Mouse (Mus musculus) midbrain, embryonic 14.5 days (tissue): ENCODE measurements around the gene Ntrk2. TPM values are rescaled to one million over a fixed set of nuclear protein-coding genes. Genes with fewer than 3 reads are reported as not detected.

ENCODE experiments used
- ATAC-seq: fragments of 200-750 bp; cut with Nextera tagmentation; 2 replicates; pipeline ENCODE4 v1.8.0; 2017; ENCODE audit warnings: moderate number of reproducible peaks, moderate library complexity; ENCODE audit not compliant: low FRiP score, low TSS enrichment
- DNase-seq: peaks from one replicate; pipeline ENCODE4 v3.0.0-alpha.2; 2015
- H3K27ac ChIP-seq: fragments of 300-500 bp; sonication (generic); replicated peaks from 2 replicates; pipeline ENCODE4 v1.5.1; 2014; ENCODE audit warnings: mild to moderate bottlenecking, low read depth, low read length, moderate library complexity
- H3K27me3 ChIP-seq: fragments of 300-500 bp; sonication (generic); 2 replicates; pipeline ENCODE4 v1.6.1; 2014; ENCODE audit warnings: low read length, control low read depth, mixed read lengths; ENCODE audit not compliant: control insufficient read depth, insufficient read depth
- H3K36me3 ChIP-seq: fragments of 300-500 bp; sonication (generic); 2 replicates; pipeline ENCODE4 v1.6.1; 2014; ENCODE audit warnings: low read length, control low read depth; ENCODE audit not compliant: control insufficient read depth, insufficient read depth
- H3K4me1 ChIP-seq: fragments of 300-500 bp; sonication (generic); 2 replicates; pipeline ENCODE4 v1.6.1; 2014; ENCODE audit warnings: mild to moderate bottlenecking, antibody characterized with exemption, low read length, control low read depth; ENCODE audit not compliant: control insufficient read depth, insufficient read depth
- H3K4me2 ChIP-seq: fragments of 300-500 bp; sonication (generic); 2 replicates; pipeline ENCODE4 v1.6.1; 2014; ENCODE audit warnings: mild to moderate bottlenecking, low read length, moderate library complexity
- H3K4me3 ChIP-seq: fragments of 300-500 bp; sonication (generic); replicated peaks from 2 replicates; pipeline ENCODE4 v1.5.1; 2014; ENCODE audit warnings: low read depth, low read length
- H3K9ac ChIP-seq: fragments of 300-500 bp; sonication (generic); replicated peaks from 2 replicates; pipeline ENCODE4 v1.6.1; 2014; ENCODE audit warnings: mild to moderate bottlenecking, low read length, moderate library complexity
- H3K9me3 ChIP-seq: fragments of 300-500 bp; sonication (generic); 2 replicates; pipeline ENCODE4 v1.6.1; 2016; ENCODE audit warnings: low read length, control low read depth, mixed read lengths; ENCODE audit not compliant: control insufficient read depth
- WGBS: fragments of 180-500 bp; shearing (Covaris S2); extraction: QIAGEN DNeasy Blood & Tissue Kit; methylation state at CpG from one replicate; pipeline ENCODE4 v1.1.7; 2014; 5-methylcytosine and 5-hydroxymethylcytosine counted together
- polyA plus RNA-seq: library from polyadenylated mRNA; unstranded; fragments of >200 nt; fragmentation: Nextera tagmentation; extraction: Ambion mirVana; gene quantifications from 2 replicates; pipeline ENCODE4 v1.2.1, GENCODE M21; 2014

The Ntrk2 gene
- polyA plus RNA-seq: 96.7 and 100 TPM in 2 replicates

DNA sequence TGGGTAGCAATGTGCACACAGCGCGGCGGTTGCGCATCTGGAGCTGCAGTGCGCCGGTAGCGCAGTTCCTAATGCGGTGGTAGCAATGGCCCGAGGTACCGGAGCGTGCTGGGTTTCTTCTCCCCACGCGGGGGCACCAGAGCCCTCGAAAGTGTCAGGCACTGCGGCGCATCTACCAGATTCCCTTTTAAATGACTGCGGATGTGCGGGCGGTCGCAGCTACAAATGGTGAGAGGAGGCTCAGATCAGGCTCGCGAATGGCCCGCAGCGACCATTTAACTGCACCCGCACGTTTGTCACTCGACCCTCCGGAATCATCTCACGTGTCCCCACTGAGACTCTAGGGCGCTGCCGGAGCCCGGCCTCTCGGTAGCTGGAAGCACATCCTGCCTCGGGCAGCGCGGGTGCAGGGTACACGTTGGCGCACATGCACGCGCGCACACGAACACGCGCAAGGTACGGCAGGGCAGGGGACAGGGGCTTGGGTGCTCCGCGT, at the start of gene Ntrk2:
Gene Ntrk2 (plus strand): TSS at position 173 of the 496 bp plus-strand sequence.
- H3K27ac ChIP-seq: peak within 1 kb of the TSS; percentile 97
- under 1% methylated on average over 47 of the region's 47 CpGs for WGBS
- ATAC-seq: peak; percentile 76

DNA sequence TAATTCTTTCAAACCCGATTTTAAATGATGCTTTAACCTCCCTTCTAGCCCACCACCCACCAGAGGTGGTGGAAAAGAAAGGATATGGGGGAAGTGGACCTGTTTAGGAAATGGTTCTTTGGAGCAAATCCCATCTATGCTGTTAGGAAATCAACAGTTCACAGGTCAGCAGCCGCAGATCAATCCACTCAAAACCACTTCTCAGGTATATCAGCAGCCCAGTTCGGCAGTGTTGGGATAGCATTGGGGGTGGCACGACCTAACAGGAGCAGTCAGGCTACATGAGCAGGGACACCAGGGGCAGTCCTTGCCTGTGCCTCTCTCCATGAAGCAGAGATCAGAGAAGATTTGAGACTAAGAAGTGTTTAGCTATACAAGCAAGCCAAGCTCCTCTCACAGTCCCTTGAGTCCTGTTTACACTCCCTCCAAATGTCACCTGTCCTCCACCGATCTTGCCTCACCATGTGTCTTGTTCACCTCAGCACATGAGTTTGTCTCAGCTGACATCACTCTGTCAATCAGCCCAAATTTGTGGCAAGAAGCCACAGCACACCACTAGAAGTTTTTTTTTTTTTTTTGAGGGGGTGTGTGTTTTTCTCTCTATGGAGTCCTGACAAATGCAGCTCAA, 45.3 kb upstream of the Ntrk2 start:
- WGBS: 85% methylated on average over 5 of the region's 5 CpGs
- H3K4me2 ChIP-seq: no peak overlapping the region
- no peak overlapping the region for H3K9ac ChIP-seq
- no peaks in the 10 kb centered on the region for H3K36me3 ChIP-seq
- DNase-seq (no peak), ATAC-seq (no peak)
- H3K9me3 ChIP-seq: no peaks in the 10 kb centered on the region
- H3K27ac ChIP-seq: no peak overlapping the region
- H3K4me3 ChIP-seq: no peak overlapping the region
- H3K27me3 ChIP-seq: no peaks in the 10 kb centered on the region
- H3K4me1 ChIP-seq: no peaks in the 10 kb centered on the region

More for the DNA sequence above, at the start of gene Ntrk2:
- DNase-seq: peak; percentile 98
- H3K9ac ChIP-seq: peak within 1 kb of the TSS; percentile 92
- no peaks in the 10 kb centered on the region; the same call in 1 of the 2 replicates for H3K9me3 ChIP-seq
- no peaks in the 10 kb centered on the region for H3K36me3 ChIP-seq
- peaks cover 20% of the 10 kb centered on the region for H3K4me1 ChIP-seq
- H3K4me3 ChIP-seq: peak within 1 kb of the TSS; percentile 77
- peak within 1 kb of the TSS; percentile 77 for H3K4me2 ChIP-seq
- no peaks in the 10 kb centered on the region for H3K27me3 ChIP-seq

DNA sequence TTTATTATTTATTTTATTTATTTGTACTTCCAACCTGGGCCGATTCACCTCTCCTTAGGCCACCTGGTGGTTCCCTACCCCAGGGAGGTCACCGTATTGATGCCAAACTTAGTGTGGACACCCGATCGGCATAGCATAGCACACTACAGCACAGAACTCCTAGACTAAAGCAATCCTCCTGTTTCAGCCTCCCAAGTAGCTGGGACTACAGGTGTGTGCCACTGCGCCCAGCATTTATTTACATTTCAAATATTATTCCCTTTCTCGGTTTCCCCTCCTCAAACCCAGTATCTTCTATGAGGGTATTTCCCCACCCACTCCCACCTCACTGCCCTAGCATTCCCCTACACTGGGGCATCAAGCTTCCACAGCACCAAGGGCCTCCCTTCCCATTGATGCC, 38.1 kb upstream of the Ntrk2 start:
- no peaks in the 10 kb centered on the region for H3K36me3 ChIP-seq
- 95% methylated on average over 6 of the region's 6 CpGs for WGBS
- DNase-seq (no peak), ATAC-seq (no peak)
- no peak overlapping the region for H3K27ac ChIP-seq
- no peaks in the 10 kb centered on the region for H3K27me3 ChIP-seq
- H3K4me3 ChIP-seq: no peak overlapping the region
- no peak overlapping the region for H3K4me2 ChIP-seq
- no peaks in the 10 kb centered on the region for H3K4me1 ChIP-seq
- H3K9ac ChIP-seq: no peak overlapping the region
- H3K9me3 ChIP-seq: no peaks in the 10 kb centered on the region

GRCm38 (mm10) chr13:58769438-58769837, 36.9 kb upstream of the Ntrk2 start:
- H3K4me1 ChIP-seq: no peaks in the 10 kb centered on the region
- no peaks in the 10 kb centered on the region for H3K27me3 ChIP-seq
- 59% methylated on average over 2 of the region's 2 CpGs for WGBS
- no peak for ATAC-seq
- no peak overlapping the region for H3K4me2 ChIP-seq
- no peak overlapping the region for H3K9ac ChIP-seq
- no peak overlapping the region for H3K27ac ChIP-seq
- no peak overlapping the region for H3K4me3 ChIP-seq
- H3K9me3 ChIP-seq: no peaks in the 10 kb centered on the region
- peak; percentile 5 for DNase-seq
- H3K36me3 ChIP-seq: no peaks in the 10 kb centered on the region

GRCm38 (mm10) chr13:58779261-58779660, 27.1 kb upstream of the Ntrk2 start:
- 95% methylated on average over 14 of the region's 14 CpGs for WGBS
- Histone ChIP-seq H3K4me3 (no peak overlapping the region), H3K4me2 (no peak overlapping the region), H3K36me3 (no peaks in the 10 kb centered on the region), H3K27me3 (no peaks in the 10 kb centered on the region), H3K9me3 (no peaks in the 10 kb centered on the region), H3K9ac (no peak overlapping the region), H3K4me1 (no peaks in the 10 kb centered on the region), H3K27ac (no peak overlapping the region)
- ATAC-seq: no peak
- no peak for DNase-seq

- DNase-seq: peak; percentile 29
- Histone ChIP-seq H3K27me3 (no peaks in the 10 kb centered on the region), H3K9me3 (no peaks in the 10 kb centered on the region), H3K27ac (no peak overlapping the region), H3K36me3 (no peaks in the 10 kb centered on the region), H3K4me3 (no peak overlapping the region), H3K4me1 (no peaks in the 10 kb centered on the region), H3K4me2 (no peak overlapping the region), H3K9ac (no peak overlapping the region)
- ATAC-seq: no peak
- 9% methylated on average over 3 of the region's 3 CpGs for WGBS
Observed at GRCm38 (mm10) chr13:58786476-58786875, 19.9 kb upstream of the Ntrk2 start.

- Histone ChIP-seq H3K4me2 (no peak overlapping the region), H3K36me3 (no peaks in the 10 kb centered on the region), H3K9ac (no peak overlapping the region), H3K4me3 (no peak overlapping the region), H3K4me1 (no peaks in the 10 kb centered on the region), H3K27me3 (no peaks in the 10 kb centered on the region), H3K27ac (no peak overlapping the region), H3K9me3 (no peaks in the 10 kb centered on the region)
- WGBS: 85% methylated on average over 7 of the region's 7 CpGs
- no peak for DNase-seq
- no peak for ATAC-seq
Observed at GRCm38 (mm10) chr13:58790741-58791140, 15.6 kb upstream of the Ntrk2 start.

- Histone ChIP-seq H3K36me3 (no peaks in the 10 kb centered on the region), H3K27me3 (no peaks in the 10 kb centered on the region), H3K9ac (no peak overlapping the region), H3K4me2 (no peak overlapping the region), H3K9me3 (no peaks in the 10 kb centered on the region; the same call in 1 of the 2 replicates), H3K4me1 (no peaks in the 10 kb centered on the region), H3K27ac (no peak overlapping the region), H3K4me3 (no peak overlapping the region)
- WGBS: 91% methylated on average over 7 of the region's 7 CpGs
- DNase-seq (no peak), ATAC-seq (no peak)
Observed at GRCm38 (mm10) chr13:58797386-58797785, 9.0 kb upstream of the Ntrk2 start.

GRCm38 (mm10) chr13:58801291-58801690, 5.1 kb upstream of the Ntrk2 start:
- Histone ChIP-seq H3K27ac (no peak overlapping the region), H3K9me3 (no peaks in the 10 kb centered on the region; the same call in 1 of the 2 replicates), H3K4me3 (no peak overlapping the region), H3K36me3 (no peaks in the 10 kb centered on the region), H3K9ac (no peak overlapping the region), H3K4me2 (no peak overlapping the region), H3K27me3 (no peaks in the 10 kb centered on the region), H3K4me1 (no peaks in the 10 kb centered on the region)
- ATAC-seq (no peak), DNase-seq (no peak)
- 71% methylated on average over 3 of the region's 3 CpGs for WGBS
